Mouse (Mus musculus): ENCODE measurements around the gene Gmds. TPM values are rescaled to one million over a fixed set of nuclear protein-coding genes. Genes with fewer than 3 reads are reported as not detected.

Gene Gmds
- polyA plus RNA-seq, 1 experiment from 2014 or later = 29.7 TPM

DNA sequence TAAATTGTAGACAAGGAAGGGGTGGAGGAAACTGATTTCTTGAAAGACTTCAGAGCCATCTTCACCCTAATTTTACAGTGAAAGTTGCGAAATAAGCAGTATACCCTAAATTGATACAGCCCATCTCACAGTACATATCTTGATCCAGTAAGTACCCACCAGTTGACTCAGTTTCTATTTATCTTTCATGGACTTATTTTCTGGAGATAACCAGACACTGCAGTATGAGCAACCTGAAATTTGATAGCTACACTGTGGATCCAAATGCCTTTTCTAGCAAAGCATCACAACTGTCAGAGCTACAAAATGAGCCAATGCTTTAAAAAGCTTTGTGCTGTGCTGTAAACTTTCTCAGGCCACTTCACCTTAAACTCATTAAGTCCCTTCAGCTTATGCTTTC lies 159.9 kb downstream of the Gmds start:
- no peak overlapping the region for H3K4me3 ChIP-seq
- H3K4me1 ChIP-seq = peaks cover 11% of the 10 kb centered on the region
- no peak overlapping the region for H3K27ac ChIP-seq (replicated peaks)
- H3K36me3 ChIP-seq (replicated peaks) = no peaks in the 10 kb centered on the region
- no peaks in the 10 kb centered on the region for H3K27me3 ChIP-seq (replicated peaks; ENCODE audit: low read depth, poor library complexity, severe bottlenecking)
- DNase-seq (ENCODE audit: low spot score) = no peak
- WGBS = 98% methylated on average over 1 of the region's 1 CpGs
- H3K9me3 ChIP-seq = no peaks in the 10 kb centered on the region

DNA sequence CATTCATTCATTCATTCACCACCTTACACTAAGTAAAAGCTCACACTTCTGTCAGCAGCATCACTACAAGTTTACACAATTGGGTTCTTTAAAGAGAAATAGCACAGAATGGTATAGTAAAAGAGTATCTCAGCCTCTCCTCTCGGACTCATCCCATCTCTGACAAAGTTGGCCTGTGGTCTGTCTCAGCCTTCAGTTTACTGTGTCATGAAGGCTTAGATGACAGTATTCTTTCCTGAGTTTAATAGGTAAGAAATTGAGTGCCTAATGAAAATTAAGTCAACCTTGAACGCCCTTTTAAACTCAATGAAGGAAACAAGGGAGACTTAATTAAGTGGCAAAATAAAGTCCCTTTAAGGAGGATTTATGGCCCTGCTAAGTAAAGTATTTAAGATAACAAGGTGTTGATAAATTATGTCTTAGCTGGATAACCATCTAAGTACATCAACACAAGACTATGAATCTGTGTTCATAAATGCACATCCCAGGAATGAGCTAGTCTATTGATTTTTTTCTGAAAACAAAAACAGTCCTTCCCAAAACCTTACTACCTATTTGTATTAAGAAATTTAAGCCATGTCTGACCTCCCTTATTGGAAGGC lies 160.6 kb downstream of the Gmds start:
- WGBS = 84% methylated on average over 2 of the region's 2 CpGs

DNA sequence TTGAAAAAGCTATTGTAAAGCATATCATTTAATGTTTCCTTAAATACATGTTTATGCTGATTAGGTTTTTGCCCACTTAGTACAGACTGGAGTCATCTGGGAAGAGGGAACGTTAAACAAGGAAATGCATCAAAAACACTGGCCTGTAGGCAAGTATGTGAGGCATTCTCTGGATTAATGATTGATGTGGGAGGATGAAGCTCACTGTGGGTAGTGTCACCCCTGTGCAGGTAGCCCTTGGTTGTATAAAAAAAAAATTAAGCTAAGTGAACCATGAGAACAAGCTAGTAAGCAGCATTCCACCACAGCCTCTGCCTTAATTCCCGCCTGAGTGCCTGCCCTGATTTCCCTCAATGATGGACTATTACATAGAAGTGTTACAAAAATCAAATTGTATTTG lies 163.5 kb downstream of the Gmds start:
- Histone ChIP-seq H3K27me3 (replicated peaks; ENCODE audit: low read depth, poor library complexity, severe bottlenecking) (no peaks in the 10 kb centered on the region), H3K9me3 (no peaks in the 10 kb centered on the region), H3K4me3 (no peak overlapping the region), H3K36me3 (replicated peaks) (no peaks in the 10 kb centered on the region), H3K4me1 (peaks cover 10% of the 10 kb centered on the region), H3K27ac (replicated peaks) (no peak overlapping the region)
- no peak for DNase-seq (ENCODE audit: low spot score)
- 80% methylated on average over 2 of the region's 2 CpGs for WGBS

More for the DNA sequence above, 160.6 kb downstream of the Gmds start:
- Histone ChIP-seq H3K36me3 (replicated peaks) (no peaks in the 10 kb centered on the region), H3K9me3 (no peaks in the 10 kb centered on the region), H3K27ac (replicated peaks) (no peak overlapping the region), H3K4me3 (no peak overlapping the region), H3K4me1 (peaks cover 11% of the 10 kb centered on the region), H3K27me3 (replicated peaks; ENCODE audit: low read depth, poor library complexity, severe bottlenecking) (no peaks in the 10 kb centered on the region)
- no peak for DNase-seq (ENCODE audit: low spot score)

DNA sequence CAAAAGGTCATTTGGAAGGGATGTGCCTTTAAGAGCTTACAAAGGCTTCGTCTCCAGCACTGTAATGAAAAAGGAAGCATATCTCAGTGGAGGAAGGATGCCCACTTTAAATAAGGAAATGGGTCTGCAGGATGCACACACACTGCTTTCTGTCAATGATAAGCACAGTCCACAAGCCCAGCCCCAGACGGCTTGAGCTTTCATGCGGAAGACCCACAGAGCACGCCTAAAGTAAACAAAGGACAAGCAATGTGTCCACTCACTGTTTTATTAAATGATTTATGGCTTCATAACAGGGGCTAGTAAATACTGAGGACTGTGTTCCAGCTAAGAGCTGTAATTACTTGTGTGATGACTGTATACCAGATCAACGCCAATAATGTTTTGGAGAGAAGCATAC lies 169.4 kb downstream of the Gmds start:
- H3K36me3 ChIP-seq (replicated peaks) = no peaks in the 10 kb centered on the region
- H3K27me3 ChIP-seq (replicated peaks; ENCODE audit: low read depth, poor library complexity, severe bottlenecking) = no peaks in the 10 kb centered on the region
- no peaks in the 10 kb centered on the region for H3K4me1 ChIP-seq
- no peak overlapping the region for H3K27ac ChIP-seq (replicated peaks)
- H3K4me3 ChIP-seq = no peak overlapping the region
- 41% methylated on average over 5 of the region's 5 CpGs for WGBS
- no peaks in the 10 kb centered on the region for H3K9me3 ChIP-seq
- DNase-seq (ENCODE audit: low spot score) = no peak

DNA sequence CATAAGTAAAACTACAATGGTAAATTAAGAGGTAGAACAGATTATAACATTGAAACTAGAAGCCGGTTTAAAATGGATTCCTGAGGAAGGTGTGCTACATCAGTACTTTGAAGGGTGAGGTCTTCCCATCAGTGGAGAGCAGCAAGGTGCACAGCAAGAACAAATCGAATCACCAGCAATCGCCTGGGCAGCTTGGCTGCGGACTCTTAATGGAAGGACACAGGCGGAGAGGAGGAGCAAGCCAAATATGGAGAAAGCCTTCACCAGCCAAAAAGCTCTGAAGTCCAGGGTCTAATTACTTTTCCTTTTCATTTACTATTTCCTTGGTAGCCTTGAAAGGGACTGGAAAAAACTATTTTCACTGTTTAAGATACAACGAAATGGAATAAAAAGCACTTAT lies 170.7 kb downstream of the Gmds start:
- Histone ChIP-seq H3K27me3 (replicated peaks; ENCODE audit: low read depth, poor library complexity, severe bottlenecking) (no peaks in the 10 kb centered on the region), H3K4me1 (peaks cover 3% of the 10 kb centered on the region; the same call in 1 of the 2 replicates), H3K9me3 (no peaks in the 10 kb centered on the region), H3K4me3 (no peak overlapping the region), H3K27ac (replicated peaks) (no peak overlapping the region), H3K36me3 (replicated peaks) (no peaks in the 10 kb centered on the region)
- no peak for DNase-seq (ENCODE audit: low spot score)
- 89% methylated on average over 6 of the region's 6 CpGs for WGBS

DNA sequence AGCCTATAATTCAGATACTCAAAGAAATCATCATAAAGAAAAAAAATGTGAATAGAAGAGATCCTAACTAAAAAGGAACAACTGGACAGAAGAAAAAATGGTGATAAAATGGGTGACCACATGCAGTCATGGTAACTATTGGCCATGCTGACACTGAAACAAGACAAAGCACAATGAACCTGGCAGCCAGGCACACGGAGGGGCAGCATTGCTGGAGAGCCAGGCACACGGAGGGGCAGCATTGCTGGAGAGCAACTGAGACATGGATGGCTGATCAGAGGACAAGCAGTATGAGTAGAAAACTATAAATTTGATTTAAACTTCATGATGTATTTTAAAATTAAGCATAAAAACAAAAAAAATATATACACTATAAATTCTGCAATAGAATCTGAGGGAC lies 173.0 kb downstream of the Gmds start:
- Histone ChIP-seq H3K9me3 (no peaks in the 10 kb centered on the region), H3K27ac (replicated peaks) (no peak overlapping the region), H3K4me1 (peaks cover 10% of the 10 kb centered on the region), H3K36me3 (replicated peaks) (no peaks in the 10 kb centered on the region), H3K27me3 (replicated peaks; ENCODE audit: low read depth, poor library complexity, severe bottlenecking) (no peaks in the 10 kb centered on the region), H3K4me3 (no peak overlapping the region)
- DNase-seq (ENCODE audit: low spot score) = no peak
- 45% methylated on average over 2 of the region's 2 CpGs for WGBS

DNA sequence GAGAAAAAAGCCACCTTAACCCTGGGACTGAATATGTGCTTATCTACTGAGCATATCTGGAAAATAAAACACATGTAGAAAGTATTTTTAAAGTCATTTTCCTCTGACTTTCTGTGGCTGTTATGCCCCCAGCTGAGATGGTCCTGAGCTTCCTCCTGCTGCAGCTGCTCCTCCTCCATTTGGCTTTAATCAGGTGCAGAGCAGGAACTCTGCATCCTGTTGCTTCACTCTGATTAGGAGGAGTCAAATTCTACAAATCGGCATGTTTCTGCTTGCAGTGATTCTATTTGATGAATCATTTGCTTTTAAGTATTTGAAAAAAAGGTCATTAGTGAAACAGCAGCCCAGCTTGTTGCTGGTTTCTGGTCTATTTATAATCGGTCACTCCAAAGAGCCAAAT lies 177.0 kb downstream of the Gmds start:
- H3K27ac ChIP-seq (replicated peaks) = no peak overlapping the region
- 39% methylated on average over 2 of the region's 2 CpGs for WGBS
- no peaks in the 10 kb centered on the region for H3K27me3 ChIP-seq (replicated peaks; ENCODE audit: low read depth, poor library complexity, severe bottlenecking)
- no peak overlapping the region for H3K4me3 ChIP-seq
- no peaks in the 10 kb centered on the region for H3K9me3 ChIP-seq
- peaks cover 12% of the 10 kb centered on the region for H3K4me1 ChIP-seq
- no peaks in the 10 kb centered on the region for H3K36me3 ChIP-seq (replicated peaks)
- no peak for DNase-seq (ENCODE audit: low spot score)

DNA sequence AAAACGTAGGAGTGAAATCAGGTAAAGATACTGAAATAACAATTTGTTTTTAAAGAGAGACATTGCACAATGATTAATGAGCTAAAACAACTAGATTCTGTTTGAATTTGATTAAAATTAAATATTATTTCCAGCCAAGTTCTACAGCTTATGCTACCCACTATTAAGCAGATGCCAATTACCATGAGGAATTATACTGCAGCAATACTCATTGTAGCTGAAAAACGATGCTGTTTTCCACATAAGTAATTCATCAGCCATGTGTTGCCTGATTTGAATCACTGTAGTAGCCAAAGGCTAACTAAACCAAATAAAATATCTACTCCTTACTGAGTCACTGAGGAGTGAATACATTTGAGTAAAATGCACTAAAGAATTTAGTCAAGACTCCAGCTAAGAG lies 180.3 kb downstream of the Gmds start:
- Histone ChIP-seq H3K9me3 (no peaks in the 10 kb centered on the region), H3K4me1 (peaks cover 12% of the 10 kb centered on the region), H3K4me3 (no peak overlapping the region), H3K27me3 (replicated peaks; ENCODE audit: low read depth, poor library complexity, severe bottlenecking) (no peaks in the 10 kb centered on the region), H3K27ac (replicated peaks) (no peak overlapping the region), H3K36me3 (replicated peaks) (no peaks in the 10 kb centered on the region)
- no peak for DNase-seq (ENCODE audit: low spot score)
- 78% methylated on average over 2 of the region's 2 CpGs for WGBS

DNA sequence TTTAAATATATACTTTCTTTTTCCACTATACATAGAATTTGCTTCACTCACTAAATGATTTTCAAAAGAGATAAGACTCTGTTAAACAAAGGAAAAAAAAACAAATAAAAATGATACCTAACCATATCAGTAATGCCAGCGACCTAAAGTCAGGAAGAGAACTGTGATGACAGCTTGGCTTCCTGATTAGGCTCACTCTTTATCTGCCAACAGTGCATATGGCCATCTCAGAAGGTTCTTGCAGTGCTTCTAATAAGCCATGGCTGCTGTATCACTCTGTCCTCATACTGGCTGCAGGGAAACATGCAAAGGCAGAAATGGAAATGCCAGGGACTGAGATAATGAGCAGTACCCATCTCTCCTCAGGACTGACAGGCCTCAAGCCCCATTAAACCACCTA lies 192.6 kb downstream of the Gmds start:
- Histone ChIP-seq H3K27me3 (replicated peaks; ENCODE audit: low read depth, poor library complexity, severe bottlenecking) (no peaks in the 10 kb centered on the region), H3K4me3 (no peak overlapping the region), H3K9me3 (no peaks in the 10 kb centered on the region), H3K36me3 (replicated peaks) (no peaks in the 10 kb centered on the region), H3K27ac (replicated peaks) (no peak overlapping the region), H3K4me1 (0 out of 2 replicates have a peak, but pooled peaks cover 5% of the 10 kb centered on the region)
- whole genome bisulfite sequencing = 70% methylated on average over 1 of the region's 1 CpGs
- no peak for DNase-seq (ENCODE audit: low spot score)

DNA sequence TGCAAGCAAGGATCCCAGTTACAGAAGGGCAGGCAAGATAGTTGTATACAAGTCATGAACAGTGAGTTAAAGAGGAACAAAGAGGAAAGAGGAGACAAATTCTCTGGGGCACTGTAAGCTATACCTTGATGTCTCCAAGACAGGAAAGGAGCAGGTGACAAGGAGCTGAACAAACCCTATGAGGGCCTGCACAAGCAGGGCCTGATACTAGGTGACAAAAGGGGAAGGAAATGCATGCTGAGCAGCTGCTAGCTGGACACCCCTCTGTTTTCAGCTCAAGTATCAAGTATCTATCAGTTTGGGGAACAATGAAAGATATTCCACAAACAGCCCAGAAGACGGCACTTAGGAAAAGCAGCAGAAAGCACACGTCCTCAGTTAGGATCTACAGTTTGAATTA lies 193.4 kb downstream of the Gmds start:
- Histone ChIP-seq H3K4me1 (0 out of 2 replicates have a peak, but pooled peaks cover 5% of the 10 kb centered on the region), H3K36me3 (replicated peaks) (no peaks in the 10 kb centered on the region), H3K4me3 (no peak overlapping the region), H3K27me3 (replicated peaks; ENCODE audit: low read depth, poor library complexity, severe bottlenecking) (no peaks in the 10 kb centered on the region), H3K9me3 (no peaks in the 10 kb centered on the region), H3K27ac (replicated peaks) (no peak overlapping the region)
- 57% methylated on average over 2 of the region's 2 CpGs for WGBS
- no peak for DNase-seq (ENCODE audit: low spot score)

DNA sequence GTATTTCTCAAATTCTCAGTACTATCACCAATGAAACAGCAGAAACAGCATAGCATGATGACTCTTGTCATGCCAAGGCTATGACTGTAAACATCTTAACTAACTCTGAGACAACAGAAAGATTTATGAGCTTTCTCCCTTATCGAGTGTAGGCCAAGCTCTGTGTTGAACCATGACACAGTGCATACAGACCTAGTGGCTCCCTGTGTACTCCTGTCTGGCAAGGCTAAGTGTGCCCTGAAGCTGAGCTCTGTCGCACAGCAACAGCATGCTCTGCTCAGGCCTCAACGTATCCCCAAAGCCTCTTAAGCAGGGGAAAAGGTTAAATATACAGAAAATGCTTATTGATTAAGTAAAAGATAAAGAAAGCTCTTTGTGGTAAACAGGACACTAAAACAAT lies 194.9 kb downstream of the Gmds start:
- no peak overlapping the region for H3K4me3 ChIP-seq
- H3K27me3 ChIP-seq (replicated peaks; ENCODE audit: low read depth, poor library complexity, severe bottlenecking) = no peaks in the 10 kb centered on the region
- H3K9me3 ChIP-seq = no peaks in the 10 kb centered on the region
- H3K27ac ChIP-seq (replicated peaks) = no peak overlapping the region
- no peak for DNase-seq (ENCODE audit: low spot score)
- 0 out of 2 replicates have a peak, but pooled peaks cover 5% of the 10 kb centered on the region for H3K4me1 ChIP-seq
- no peaks in the 10 kb centered on the region for H3K36me3 ChIP-seq (replicated peaks)
- WGBS = 68% methylated on average over 3 of the region's 3 CpGs

DNA sequence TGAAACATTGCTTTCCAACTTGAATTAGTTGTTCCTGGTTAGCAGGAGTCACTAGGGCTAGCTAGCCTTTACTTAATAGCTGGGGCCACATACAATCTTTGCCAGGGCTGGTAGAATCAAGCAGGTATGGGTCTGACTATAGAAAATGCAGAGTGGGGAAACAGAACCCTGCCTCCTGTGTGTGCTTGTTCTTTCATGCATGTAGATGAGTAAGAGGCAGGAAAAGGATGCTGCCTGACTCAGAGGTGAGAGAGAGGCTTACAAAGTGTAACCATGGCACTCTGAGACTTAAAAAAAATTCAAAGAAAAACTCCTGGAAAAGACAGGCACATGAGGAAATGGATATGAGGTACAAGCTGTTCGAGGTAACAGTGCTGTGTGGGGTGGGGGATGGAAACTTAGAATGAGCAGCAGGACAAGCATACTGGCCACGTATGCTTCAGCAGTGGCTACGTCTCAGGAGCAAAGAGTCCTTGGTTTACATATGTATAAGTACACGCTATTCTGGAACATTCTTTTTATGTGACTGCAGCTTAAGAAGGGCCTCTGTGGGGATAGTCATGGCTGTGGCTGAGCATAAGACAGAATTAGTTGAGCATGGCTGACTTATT lies 203.8 kb downstream of the Gmds start:
- no peaks in the 10 kb centered on the region for H3K9me3 ChIP-seq
- no peak for DNase-seq (ENCODE audit: low spot score)
- H3K4me3 ChIP-seq = no peak overlapping the region
- H3K36me3 ChIP-seq (replicated peaks) = no peaks in the 10 kb centered on the region
- no peaks in the 10 kb centered on the region for H3K27me3 ChIP-seq (replicated peaks; ENCODE audit: low read depth, poor library complexity, severe bottlenecking)
- H3K27ac ChIP-seq (replicated peaks) = no peak overlapping the region
- 79% methylated on average over 4 of the region's 4 CpGs for WGBS
- H3K4me1 ChIP-seq = no peaks in the 10 kb centered on the region

DNA sequence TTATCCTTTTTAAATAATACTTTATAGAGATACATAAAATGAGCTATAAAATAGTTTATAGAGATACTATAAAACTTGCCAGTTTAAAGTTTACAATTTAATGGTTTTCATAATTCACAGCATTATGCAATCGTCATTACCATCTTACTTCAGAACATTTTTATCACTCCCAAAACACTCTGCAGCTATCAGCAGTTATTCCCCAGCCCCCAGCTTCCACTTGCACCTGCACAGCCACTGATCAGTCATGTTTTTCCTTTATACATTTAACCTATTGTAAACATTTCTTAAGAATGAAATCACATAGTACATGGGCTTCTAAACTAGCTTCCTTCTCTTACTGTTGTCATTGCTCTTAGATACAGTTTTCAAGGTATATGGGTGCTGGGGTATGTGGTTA lies 208.6 kb downstream of the Gmds start:
- DNase-seq (ENCODE audit: low spot score) = no peak
- no peak overlapping the region for H3K4me3 ChIP-seq
- H3K4me1 ChIP-seq = no peaks in the 10 kb centered on the region
- H3K27ac ChIP-seq (replicated peaks) = no peak overlapping the region
- 89% methylated on average over 1 of the region's 1 CpGs for WGBS
- no peaks in the 10 kb centered on the region for H3K9me3 ChIP-seq
- no peaks in the 10 kb centered on the region for H3K27me3 ChIP-seq (replicated peaks; ENCODE audit: low read depth, poor library complexity, severe bottlenecking)
- no peaks in the 10 kb centered on the region for H3K36me3 ChIP-seq (replicated peaks)
